Mouse (Mus musculus) naive thymus-derived CD4-positive, alpha-beta T cell, adult 2 months (primary cell): ENCODE results near the gene Dmwd.
A peak's percentile ranks its signal among the peaks of the same experiment; 100 is the strongest.

Experiments used
- DNase-seq: peaks from one replicate; pipeline ENCODE4 v3.0.0-alpha.2; 2011; ENCODE audit warnings: low read depth

Dmwd gene

DNA sequence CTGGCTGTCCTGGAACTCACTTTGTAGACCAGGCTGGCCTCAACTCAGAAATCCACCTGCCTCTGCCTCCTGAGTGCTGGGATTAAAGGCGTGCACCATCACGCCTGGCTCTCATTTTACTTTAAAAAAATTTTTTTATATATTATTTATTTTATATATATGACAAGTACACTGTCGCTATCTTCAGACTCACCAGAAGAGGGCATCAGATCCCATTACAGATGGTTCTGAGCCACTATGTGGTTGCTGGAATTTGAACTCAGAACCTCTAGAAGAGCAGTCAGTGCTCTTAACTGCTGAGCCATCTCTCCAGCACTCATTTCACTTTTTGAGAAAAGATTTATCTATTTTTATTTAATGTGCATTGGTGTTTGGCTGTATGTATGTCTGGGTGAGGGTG lies 5.0 kb upstream of the Dmwd start:
- peak; percentile 26 for DNase-seq

- DNase-seq, result peak; percentile 60
These were observed 2.5 kb upstream of the Dmwd start for GRCm38 (mm10) chr7:19073504-19073903.

- no peak for DNase-seq
These were observed 1.5 kb upstream of the Dmwd start for GRCm38 (mm10) chr7:19074494-19074893.

DNA sequence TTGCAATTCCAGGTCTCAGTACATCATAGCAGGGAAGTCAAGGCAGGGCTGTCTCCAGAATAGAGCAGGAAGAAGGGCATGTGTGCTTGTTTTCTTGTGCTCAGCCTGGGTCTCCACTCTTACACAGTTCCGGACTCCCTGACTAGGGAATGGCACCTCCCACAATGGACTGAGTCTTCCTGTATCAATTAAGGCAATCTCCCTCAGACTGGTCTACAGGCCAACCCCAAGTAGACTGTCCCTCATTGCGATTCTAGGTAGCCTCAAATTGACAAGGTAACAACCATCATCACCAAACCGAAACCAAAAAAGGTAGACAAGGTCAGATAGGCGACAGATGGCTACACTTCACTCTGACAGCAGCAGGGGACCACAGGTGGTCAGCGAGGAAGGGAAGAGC lies 796 bp upstream of the Dmwd start:
- peak; percentile 30 for DNase-seq

DNA sequence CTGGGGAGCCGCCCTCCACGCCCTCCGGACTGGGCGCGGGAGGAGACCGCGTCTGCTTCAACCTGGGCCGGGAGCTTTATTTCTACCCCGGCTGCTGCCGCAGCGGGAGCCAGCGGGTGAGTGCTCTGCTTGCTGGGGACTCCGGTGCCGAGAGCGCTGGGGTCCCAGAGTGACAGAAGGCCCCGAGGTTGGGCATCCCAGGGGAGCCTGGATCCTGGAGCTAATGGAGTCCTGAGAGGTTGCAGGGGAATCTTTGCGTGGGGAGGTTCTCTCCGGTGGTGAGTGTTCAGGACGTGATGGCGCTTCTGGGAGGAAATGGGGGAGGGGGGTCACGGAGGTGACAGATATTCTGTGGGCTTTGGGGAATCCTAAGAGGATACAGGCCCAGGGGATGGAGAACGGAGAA lies 562 bp downstream of the Dmwd start:
- peak; percentile 35 for DNase-seq

- peak; percentile 76 for DNase-seq
These were observed 1.7 kb downstream of the Dmwd start for GRCm38 (mm10) chr7:19077761-19078160.

DNA sequence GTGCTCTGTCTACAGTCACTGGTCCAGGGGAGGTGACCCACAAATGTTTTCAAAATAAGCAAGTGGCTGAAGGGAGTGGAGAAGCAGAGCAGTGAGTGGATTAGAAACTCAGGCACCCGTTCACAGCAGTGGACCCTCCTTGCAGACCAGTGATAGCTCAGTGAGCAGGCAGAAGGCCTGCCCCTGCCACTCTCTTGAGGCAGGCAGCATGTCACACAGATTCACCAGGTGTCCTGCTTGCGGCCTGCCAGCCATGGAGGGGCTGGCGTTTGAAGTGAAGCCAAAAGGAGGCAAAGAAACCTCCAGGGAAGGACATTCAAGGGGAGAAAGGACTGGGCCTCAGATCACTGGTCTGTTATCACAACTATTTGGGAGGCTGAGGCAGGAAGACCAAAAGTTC lies 2.7 kb downstream of the Dmwd start:
- DNase-seq, result peak; percentile 24

DNA sequence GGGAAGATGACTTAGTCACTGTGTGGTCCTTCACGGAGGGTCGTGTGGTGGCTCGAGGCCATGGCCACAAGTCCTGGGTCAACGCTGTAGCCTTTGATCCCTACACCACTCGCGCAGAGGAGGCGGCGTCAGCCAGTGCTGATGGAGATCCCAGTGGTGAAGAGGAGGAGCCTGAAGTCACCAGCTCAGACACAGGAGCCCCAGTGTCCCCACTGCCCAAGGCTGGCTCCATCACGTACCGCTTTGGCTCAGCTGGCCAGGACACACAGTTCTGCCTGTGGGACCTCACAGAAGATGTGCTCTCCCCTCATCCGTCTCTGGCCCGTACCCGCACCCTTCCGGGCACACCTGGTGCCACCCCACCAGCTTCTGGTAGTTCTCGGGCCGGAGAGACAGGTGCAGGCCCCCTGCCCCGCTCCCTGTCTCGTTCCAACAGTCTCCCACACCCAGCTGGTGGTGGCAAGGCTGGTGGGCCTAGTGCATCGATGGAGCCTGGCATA lies 4.5 kb downstream of the Dmwd start:
- peak; percentile 8 for DNase-seq

GRCm38 (mm10) chr7:19082171-19082570 lies 6.1 kb downstream of the Dmwd start:
- DNase-seq, result no peak

DNA sequence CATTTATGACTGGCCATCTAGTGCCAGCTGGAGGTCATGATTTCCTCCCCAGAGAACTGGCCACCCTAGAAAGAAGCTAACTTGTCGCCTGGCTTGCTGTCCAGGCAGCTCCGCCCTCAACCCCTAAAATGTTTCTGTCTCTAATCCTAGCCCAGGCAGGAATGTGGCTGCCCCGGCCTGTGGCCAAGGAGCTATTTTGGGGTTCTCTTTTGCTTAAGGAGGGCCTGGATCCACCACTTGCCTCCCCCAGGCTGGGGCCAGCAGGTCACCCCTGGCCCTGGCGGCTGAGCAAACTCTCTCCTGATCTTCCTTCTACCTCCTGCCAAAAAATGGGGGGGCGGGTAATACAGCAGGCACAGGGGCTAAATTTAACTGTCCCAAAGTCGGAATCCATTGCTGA lies 7.1 kb downstream of the Dmwd start:
- peak; percentile 16 for DNase-seq

DNA sequence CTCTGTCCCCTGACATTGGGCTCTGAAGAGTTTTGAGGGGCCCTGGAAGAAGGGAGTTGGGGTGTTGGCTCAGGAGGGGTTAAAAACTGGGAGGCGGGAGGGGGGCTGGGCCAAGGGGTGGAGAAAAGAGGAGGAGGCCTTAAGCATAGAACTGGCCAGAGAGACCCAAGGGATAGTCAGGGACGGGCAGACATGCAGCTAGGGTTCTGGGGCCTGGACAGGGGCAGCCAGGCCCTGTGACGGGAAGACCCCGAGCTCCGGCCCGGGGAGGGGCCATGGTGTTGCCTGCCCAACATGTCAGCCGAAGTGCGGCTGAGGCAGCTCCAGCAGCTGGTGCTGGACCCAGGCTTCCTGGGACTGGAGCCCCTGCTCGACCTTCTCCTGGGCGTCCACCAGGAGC lies 7.7 kb downstream of the Dmwd start, which contains the start of gene Dmpk:
Gene Dmpk (plus strand): TSS at position 149 of the 400 bp plus-strand sequence.
- no peak for DNase-seq

DNA sequence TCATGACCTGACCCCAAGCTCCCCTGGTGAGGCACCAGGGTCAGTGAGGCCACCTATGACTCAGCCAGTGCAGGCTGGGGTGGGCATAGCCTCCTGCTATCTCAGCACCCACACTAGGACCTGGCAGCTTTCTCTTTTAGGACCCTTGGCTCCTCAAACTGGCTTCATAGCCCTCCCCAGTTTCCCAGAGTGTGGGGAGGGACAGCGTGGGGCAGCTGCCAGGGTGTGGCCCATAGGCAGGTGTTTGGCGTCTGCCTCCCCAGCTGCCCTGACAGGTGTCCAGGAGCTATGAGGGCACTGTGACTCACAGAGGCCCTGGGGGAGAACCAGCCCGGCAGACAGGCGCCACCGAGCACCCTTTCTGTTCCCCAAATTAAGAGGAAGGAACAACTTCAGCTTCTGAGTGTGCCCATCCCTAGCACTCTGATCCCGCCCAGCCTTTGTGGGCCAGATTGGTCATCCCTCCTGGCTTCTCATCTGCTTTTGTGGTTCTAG lies 8.3 kb downstream of the Dmwd start:
- peak; percentile 19 for DNase-seq

DNA sequence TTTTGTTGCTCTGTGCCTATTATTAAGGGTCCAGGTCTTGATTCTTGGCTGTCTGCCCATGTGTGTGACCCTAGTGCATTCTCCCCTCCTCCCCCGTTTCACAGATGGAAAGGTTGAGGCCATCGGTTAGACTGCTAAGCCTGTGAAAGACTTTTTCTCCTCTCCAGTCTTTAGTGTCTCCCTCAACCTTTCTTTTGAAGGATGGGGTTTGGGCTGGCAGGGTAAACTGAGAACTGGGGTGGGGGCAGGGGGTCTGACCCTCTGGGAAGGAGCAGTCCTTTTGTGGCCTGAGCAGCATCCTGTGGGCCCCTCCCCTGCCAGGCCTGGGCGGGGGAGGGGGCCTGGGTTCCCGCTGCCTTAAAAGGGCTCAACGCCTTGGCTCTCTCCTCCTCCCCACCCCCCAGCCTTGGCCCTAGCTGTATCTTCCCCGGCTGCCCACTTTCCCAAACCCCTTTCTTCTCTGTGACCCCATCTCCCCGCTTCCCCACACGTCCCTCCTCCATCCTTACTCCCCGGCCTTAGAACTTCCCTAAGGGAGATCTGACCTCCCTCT lies 9.0 kb downstream of the Dmwd start:
- DNase-seq, result peak; percentile 4

DNA sequence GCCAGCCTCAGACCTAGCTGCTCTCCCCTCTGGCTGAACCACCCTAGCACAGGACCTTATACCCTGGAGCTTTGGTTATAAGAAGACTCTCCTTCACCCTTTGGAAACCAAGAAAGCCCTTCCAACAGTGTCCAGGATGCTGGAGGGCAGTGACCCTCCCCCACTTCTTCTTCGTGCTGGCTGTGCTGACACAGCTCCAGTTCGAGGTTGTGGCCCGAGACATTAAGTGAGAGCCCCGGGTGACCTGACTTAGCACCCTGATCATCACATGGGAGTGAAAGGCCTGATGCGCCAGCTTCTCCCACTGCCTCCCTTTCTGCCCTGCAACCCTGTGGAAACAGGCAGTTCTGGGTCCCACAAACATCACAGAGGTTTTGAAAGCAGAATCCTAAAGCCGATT lies 9.5 kb downstream of the Dmwd start:
- DNase-seq, result peak; percentile 21

DNA sequence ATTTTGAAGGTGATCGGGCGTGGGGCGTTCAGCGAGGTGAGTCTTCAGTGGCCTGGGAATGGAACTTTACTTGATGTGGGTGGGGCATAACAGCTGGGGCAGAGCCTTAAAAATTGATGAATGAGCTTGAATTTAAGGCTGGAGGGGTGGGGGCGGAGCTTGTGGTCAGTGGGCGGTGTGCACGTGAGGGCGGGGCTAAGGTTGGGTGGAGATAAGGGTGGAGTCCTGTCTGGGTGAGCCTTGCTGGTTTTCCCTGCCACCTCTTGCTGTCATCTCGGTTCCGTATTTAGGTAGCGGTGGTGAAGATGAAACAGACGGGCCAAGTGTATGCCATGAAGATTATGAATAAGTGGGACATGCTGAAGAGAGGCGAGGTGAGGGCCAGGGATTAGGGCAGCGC lies 10.0 kb downstream of the Dmwd start:
- DNase-seq, result peak; percentile 54

- peak; percentile 5 for DNase-seq
These were observed 10.7 kb downstream of the Dmwd start for GRCm38 (mm10) chr7:19086760-19087159.

GRCm38 (mm10) chr7:19088813-19089212 lies 12.8 kb downstream of the Dmwd start:
- peak; percentile 83 for DNase-seq

DNA sequence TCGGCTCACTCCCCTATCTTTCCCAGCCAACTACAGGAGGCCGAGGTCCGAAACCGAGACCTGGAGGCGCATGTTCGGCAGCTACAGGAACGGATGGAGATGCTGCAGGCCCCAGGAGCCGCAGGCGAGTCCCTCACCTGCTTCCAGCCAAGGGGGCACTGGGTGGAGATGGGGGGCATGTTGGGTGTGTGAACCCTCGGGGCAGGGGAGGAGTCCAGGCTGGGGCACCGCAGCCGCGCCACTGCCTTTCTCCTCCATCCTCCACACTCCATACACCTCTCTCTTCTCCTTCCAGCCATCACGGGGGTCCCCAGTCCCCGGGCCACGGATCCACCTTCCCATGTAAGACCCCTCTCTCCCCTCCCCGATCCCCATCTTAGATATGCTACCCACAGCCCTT lies 15.9 kb downstream of the Dmwd start:
- no peak for DNase-seq

- DNase-seq, result peak; percentile 47
These were observed 16.6 kb downstream of the Dmwd start for GRCm38 (mm10) chr7:19092381-19093173.

DNA sequence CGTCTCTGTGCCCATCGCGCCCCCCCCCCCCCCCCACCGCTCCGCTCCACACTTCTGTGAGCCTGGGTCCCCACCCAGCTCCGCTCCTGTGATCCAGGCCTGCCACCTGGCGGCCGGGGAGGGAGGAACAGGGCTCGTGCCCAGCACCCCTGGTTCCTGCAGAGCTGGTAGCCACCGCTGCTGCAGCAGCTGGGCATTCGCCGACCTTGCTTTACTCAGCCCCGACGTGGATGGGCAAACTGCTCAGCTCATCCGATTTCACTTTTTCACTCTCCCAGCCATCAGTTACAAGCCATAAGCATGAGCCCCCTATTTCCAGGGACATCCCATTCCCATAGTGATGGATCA lies 17.1 kb downstream of the Dmwd start:
- peak; percentile 90 for DNase-seq

DNA sequence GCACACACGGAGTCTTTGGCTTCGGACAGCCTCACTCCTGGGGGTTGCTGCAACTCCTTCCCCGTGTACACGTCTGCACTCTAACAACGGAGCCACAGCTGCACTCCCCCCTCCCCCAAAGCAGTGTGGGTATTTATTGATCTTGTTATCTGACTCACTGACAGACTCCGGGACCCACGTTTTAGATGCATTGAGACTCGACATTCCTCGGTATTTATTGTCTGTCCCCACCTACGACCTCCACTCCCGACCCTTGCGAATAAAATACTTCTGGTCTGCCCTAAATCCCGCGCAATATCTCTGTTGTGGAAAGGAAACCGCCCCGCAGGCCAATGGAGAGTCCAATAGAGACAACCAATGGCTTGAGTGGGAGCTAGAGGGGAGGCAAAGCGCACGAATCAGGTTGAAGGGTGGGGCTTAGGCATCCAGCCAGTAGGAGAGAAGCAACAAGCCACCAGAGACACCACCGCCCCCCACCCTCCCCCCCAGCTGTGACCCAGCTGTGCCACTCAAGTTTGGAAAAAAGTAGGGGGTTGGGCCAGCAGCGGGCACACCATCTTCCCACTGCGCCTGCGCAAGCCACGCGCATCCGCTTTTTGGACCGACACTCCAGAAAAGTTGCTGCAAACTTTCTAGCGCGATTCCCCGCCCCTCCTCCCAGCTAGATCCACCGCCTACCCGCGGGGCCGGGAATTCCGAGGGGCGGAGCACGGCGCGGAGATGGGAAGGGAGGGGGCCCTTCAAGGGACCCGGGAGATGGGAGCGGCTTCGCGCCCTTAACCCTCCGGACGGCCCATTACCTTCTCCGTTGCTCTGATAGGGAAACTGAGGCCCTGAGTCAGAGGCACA lies 17.7 kb downstream of the Dmwd start:
- DNase-seq, result peak; percentile 87

- peak; percentile 51 for DNase-seq
These were observed 18.4 kb downstream of the Dmwd start, which contains the start of gene Six5 for GRCm38 (mm10) chr7:19094471-19094825. Gene Six5, plus strand, starts transcription at chr7:19094594.
